Mouse (Mus musculus): Measurements from ENCODE around the gene Prr22.

GRCm38 (mm10) chr17:56777568-56777967, 7.5 kb downstream of the Prr22 start:
- TF ChIP-seq POLR2A (IDR thresholded peaks at IDR 0.05; ENCODE audit: control insufficient read depth, extremely low read depth, insufficient read depth, low read length, poor library complexity) (no peak), CTCF (IDR thresholded peaks at IDR 0.05; ENCODE audit: borderline replicate concordance, control insufficient read depth, extremely low read depth, insufficient read depth, low read length, poor library complexity) (no peak)
